Mouse (Mus musculus) frontal cortex, postnatal 10 days (tissue): ENCODE results near the gene Zfp300.

Experiments
- DNase-seq, 2 experiments: peaks; one replicate each; pipeline ENCODE4 v3.0.0; 2022; ENCODE audit warnings: low spot score in 2 of 2, mixed read lengths in 1 of 2

The Zfp300 gene

DNA sequence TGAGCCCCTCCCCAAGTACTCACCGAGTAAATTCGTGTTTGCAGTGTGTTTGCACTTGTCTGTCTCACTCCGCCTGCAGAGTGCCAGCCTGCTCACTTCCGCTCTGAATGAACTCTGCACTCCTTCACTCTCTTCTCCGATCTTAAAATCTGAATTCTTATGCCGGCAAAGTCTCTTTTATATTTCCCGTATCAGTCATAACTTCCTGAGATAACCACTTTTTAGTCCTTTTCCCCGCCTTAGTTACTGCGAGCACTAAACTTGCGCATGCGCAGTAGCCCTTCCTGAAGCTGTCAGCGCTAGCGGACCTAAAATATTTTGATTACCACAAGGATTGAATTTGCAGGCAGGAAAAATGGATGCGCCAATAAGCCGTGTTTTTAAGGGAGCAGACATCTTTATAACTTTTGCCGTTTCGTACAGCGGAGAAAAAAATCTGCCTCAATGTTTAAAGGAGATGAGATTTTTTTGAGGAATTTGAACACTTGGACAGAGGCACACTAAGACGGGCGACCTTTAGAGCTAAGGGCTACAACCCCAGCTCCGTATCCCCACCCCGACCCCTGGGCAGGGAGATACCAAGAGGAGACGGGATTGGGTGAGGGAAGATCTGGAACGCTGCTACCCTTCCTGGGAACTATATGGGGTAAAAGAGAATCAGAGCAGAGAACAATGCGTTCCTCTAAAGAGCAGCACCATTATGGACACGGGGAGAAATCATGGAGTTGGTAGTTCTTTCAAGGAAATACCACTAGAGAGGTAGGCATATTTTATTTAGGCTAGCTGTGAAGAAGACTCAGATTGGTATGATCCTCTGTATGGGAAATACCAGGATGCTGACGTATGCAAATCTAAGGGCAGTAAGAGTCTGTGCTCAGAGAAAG lies at the start of gene Zfp300:
TSS of gene Zfp300 (minus strand) at position 545 of the 884 bp plus-strand sequence.
- peak; percentile 47 to 57 for DNase-seq

GRCm38 (mm10) chrX:21115520-21115919 lies 26.2 kb upstream of the Zfp300 start, which contains the start of gene Ssxa1:
TSS of gene Ssxa1 (plus strand) at chrX:21115820.
- no peak for DNase-seq

GRCm38 (mm10) chrX:21089867-21090239 lies 526 bp upstream of the Zfp300 start:
- no peak for DNase-seq

- DNase-seq, result no peak
These were observed 713 bp downstream of the Zfp300 start for GRCm38 (mm10) chrX:21088645-21088982.

DNA sequence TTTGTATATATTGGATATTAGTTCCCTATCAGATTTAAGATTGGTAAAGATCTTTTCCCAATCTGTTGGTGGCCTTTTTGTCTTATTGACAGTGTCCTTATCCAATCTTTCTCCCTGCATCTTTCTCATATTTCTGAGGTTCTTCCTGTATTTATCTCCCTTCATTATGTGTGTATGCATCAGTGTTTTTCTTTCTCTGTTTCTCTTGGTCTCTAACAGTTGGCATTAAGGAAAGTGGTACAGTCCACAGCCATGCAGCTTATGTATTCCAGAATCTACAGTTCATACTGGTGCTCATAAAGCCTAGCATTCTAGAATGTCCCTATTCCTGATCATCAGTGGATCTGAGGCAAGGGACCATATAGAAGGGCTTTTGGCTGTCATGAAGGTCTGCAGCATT lies 21.2 kb downstream of the Zfp300 start, which contains the start of gene Spaca5:
TSS of gene Spaca5 (plus strand) at position 301 of the 400 bp plus-strand sequence.
- no peak for DNase-seq

DNA sequence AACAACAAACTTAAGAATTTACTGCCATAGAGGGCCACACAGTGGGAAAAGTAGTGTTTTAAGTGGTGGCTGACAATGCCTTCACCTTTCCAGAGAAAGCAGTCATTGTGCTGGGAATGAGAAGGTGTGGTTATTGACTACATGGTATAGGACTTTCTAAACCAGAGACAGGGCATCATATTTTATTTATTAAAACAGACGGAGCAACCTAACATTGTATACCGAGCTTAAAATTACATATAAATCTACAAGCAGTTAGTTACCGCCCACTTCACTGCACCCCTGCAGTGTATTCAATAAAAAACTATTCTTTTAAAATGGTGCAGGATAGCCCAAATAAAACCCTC lies 26.8 kb downstream of the Zfp300 start:
- no peak for DNase-seq

- peak; percentile 57 to 72 for DNase-seq
These were observed 27.3 kb downstream of the Zfp300 start, which contains the start of gene Zfp182 for GRCm38 (mm10) chrX:21061866-21062543. TSS of gene Zfp182 (minus strand) at chrX:21062316.

DNA sequence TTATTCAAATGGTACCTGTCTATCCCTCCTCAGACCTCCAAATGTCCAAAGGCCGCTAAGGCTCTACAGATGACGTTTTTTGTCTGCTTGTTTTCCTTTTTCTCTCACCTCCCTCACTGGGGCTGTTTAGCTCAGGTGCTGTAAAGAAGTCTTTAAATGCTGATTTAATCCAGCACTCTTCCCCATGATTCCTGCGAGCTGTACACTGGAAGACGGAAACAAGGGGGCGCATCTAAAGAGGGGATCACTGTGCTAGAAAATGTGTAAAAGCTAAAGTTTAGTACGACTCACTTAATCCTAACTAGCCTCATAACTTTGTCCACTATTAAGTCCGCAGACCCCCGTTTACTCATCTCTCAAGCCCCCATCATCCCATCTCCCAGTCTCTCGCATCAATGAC lies 27.9 kb downstream of the Zfp300 start:
- DNase-seq, result no peak
